ENCODE assay signal across 8 mouse cellular contexts in genomic region chr9:25591390-25592354, GRCm38 (mm10).
DNase-seq lines count a peak whose midpoint lies in the region; ATAC-seq lines count a peak whose summit lies in the region.

No protein-coding gene starts in this region.

- H3K4me1 ChIP-seq in embryonic facial prominence, embryonic 13.5 days = peaks cover 8% of the 10 kb centered on the region
- H3K4me1 ChIP-seq in limb, embryonic 10.5 days = peaks cover 19% of the 10 kb centered on the region
- H3K4me1 ChIP-seq in midbrain, embryonic 12.5 days = 0 out of 2 replicates have a peak, but pooled peaks cover 5% of the 10 kb centered on the region

- intact Hi-C loops in left cerebral cortex, postnatal 25 days (cut with DNase I) = loop anchor here (2.0 to 5.0 kb wide), 4 partner anchors 111 to 439 kb away; partner anchors contain the start of genes Eepd1 and Herpud2
- intact Hi-C loops in heart, postnatal 36 days (cut with DNase I) = loop anchor here (1.0 to 5.0 kb wide), 5 partner anchors 111 to 439 kb away; partner anchors contain the start of genes Eepd1 and Herpud2

- H3K4me3 ChIP-seq in embryonic facial prominence, embryonic 13.5 days = 0 out of 2 replicates have a peak overlapping the region, but pooled peaks have one; percentile 20
- H3K4me3 ChIP-seq in limb, embryonic 10.5 days = no peak overlapping the region
- no peak overlapping the region for H3K4me3 ChIP-seq in midbrain, embryonic 12.5 days

- no peaks in the 10 kb centered on the region for H3K9me3 ChIP-seq in embryonic facial prominence, embryonic 13.5 days
- no peaks in the 10 kb centered on the region for H3K9me3 ChIP-seq in limb, embryonic 10.5 days (replicated peaks)
- no peaks in the 10 kb centered on the region for H3K9me3 ChIP-seq in midbrain, embryonic 12.5 days

- no peak overlapping the region for H3K9ac ChIP-seq in embryonic facial prominence, embryonic 13.5 days
- H3K9ac ChIP-seq in midbrain, embryonic 12.5 days (replicated peaks) = no peak overlapping the region

- peaks cover 18% of the 10 kb centered on the region for H3K36me3 ChIP-seq in embryonic facial prominence, embryonic 13.5 days
- H3K36me3 ChIP-seq in limb, embryonic 10.5 days = peaks cover 21% of the 10 kb centered on the region
- no peaks in the 10 kb centered on the region for H3K36me3 ChIP-seq in midbrain, embryonic 12.5 days

- ATAC-seq in embryonic facial prominence, embryonic 13.5 days (ENCODE audit: insufficient number of reproducible peaks, insufficient read depth, low FRiP score, low TSS enrichment, low read depth) = no peak
- ATAC-seq in midbrain, embryonic 12.5 days (ENCODE audit: low FRiP score, low read depth) = peak; percentile 75

- no peaks in the 10 kb centered on the region for H3K27me3 ChIP-seq in embryonic facial prominence, embryonic 13.5 days
- no peaks in the 10 kb centered on the region for H3K27me3 ChIP-seq in limb, embryonic 10.5 days (ENCODE audit: low read depth, poor library complexity, severe bottlenecking)
- no peaks in the 10 kb centered on the region for H3K27me3 ChIP-seq in midbrain, embryonic 12.5 days

- 30% methylated on average over 15 of the region's 15 CpGs for WGBS in embryonic facial prominence, embryonic 13.5 days
- 35% methylated on average over 15 of the region's 15 CpGs for WGBS in limb, embryonic 10.5 days
- 33% methylated on average over 15 of the region's 15 CpGs for WGBS in midbrain, embryonic 12.5 days

- DNase-seq in left cerebral cortex, postnatal 25 days (ENCODE audit: low spot score in 2 of 2) = peak; percentile 34 to 40
- DNase-seq in left cerebral cortex, adult 9 months (ENCODE audit: low spot score in 2 of 2) = no peak
- peak; percentile 77 for DNase-seq in ZHBTc4 (ENCODE audit: low read depth, low spot score)
- DNase-seq in heart, postnatal 36 days = peak; percentile 48 to 56
- peak; percentile 75 for DNase-seq in limb, embryonic 10.5 days (ENCODE audit: low spot score)
- peak; percentile 78 for DNase-seq in thymus, postnatal 0 days (ENCODE audit: low spot score)

- no peak overlapping the region for H3K27ac ChIP-seq in embryonic facial prominence, embryonic 13.5 days
- H3K27ac ChIP-seq in limb, embryonic 10.5 days = peak overlapping the region; percentile 61
- no peak overlapping the region for H3K27ac ChIP-seq in midbrain, embryonic 12.5 days (replicated peaks)

- peak overlapping the region; percentile 48 for H3K4me2 ChIP-seq in embryonic facial prominence, embryonic 13.5 days
- peak overlapping the region; percentile 18 for H3K4me2 ChIP-seq in midbrain, embryonic 12.5 days (replicated peaks)

Comparison
In these comparisons a context has a peak if more than half of its experiments do, and no peak if none do; other contexts are left out.
1. DNase-seq: peak in left cerebral cortex, postnatal 25 days (2 of 2), ZHBTc4 (single experiment), heart, postnatal 36 days (2 of 2), limb, embryonic 10.5 days (single experiment) and thymus, postnatal 0 days (single experiment); none in left cerebral cortex, adult 9 months (0 of 2).